16 mouse cellular contexts compared by ENCODE assay signal in the genomic region with DNA sequence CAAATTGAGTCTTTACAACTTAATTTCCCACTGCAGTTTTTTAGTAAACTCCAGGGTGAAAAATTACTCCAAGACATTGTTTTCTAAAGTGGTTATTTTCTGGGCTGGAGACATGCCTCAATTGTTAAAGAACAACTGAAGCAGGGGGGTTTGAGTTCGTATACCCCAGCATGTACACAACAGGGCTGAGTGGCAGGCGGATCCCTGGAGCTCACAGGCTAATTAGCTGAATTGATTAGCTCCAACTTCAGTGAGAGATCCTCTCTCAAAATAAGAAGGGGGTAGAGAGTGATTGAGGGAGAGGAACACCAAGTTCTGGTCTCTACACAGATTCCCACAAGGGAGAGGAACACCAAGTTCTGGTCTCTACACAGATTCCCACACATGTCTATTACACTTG.
"Had no signal": no experiment of that assay in that cellular context is flagged by ENCODE, and none has a peak within 500 bp of the region (broad histone marks: within the 10 kb centered on the region; RNA-seq: fewer than 3 reads in every experiment).

No protein-coding gene starts in this region.

- H3K36me3 ChIP-seq: limb, embryonic 10.5 days; limb, embryonic 13.5 days; liver, embryonic 12.5 days; liver, embryonic 15.5 days; lung, embryonic 15.5 days; midbrain, embryonic 13.5 days had no signal

- H3K9ac ChIP-seq: limb, embryonic 13.5 days; liver, embryonic 12.5 days; liver, embryonic 15.5 days; lung, embryonic 15.5 days; midbrain, embryonic 13.5 days had no signal

- H3K9me3 ChIP-seq: limb, embryonic 10.5 days; limb, embryonic 13.5 days; liver, embryonic 15.5 days; lung, embryonic 15.5 days; midbrain, embryonic 13.5 days had no signal

- H3K27me3 ChIP-seq: limb, embryonic 13.5 days; liver, embryonic 12.5 days; liver, embryonic 15.5 days; lung, embryonic 15.5 days; megakaryocyte, embryonic 14.5 days; midbrain, embryonic 13.5 days had no signal

- ATAC-seq: liver, embryonic 12.5 days had no signal

- H3K4me2 ChIP-seq: limb, embryonic 13.5 days; liver, embryonic 12.5 days; liver, embryonic 15.5 days; lung, embryonic 15.5 days; midbrain, embryonic 13.5 days had no signal

- H3K4me1 ChIP-seq: limb, embryonic 13.5 days; liver, embryonic 12.5 days; liver, embryonic 15.5 days; lung, embryonic 15.5 days; megakaryocyte, embryonic 14.5 days had no signal

- H3K4me3 ChIP-seq: limb, embryonic 10.5 days; limb, embryonic 13.5 days; liver, embryonic 12.5 days; liver, embryonic 15.5 days; lung, embryonic 15.5 days; megakaryocyte, embryonic 14.5 days; midbrain, embryonic 13.5 days had no signal

- DNase-seq: kidney, adult 2 months; kidney, postnatal 14 days; kidney, postnatal 4 days; liver; lung, adult 18-20 months; lung, postnatal 10 days; lung, postnatal 36 days; thymus, adult 18-20 months; thymus, postnatal 36 days had no signal

- H3K27ac ChIP-seq: limb, embryonic 10.5 days; limb, embryonic 13.5 days; liver, embryonic 12.5 days; liver, embryonic 15.5 days; lung, embryonic 15.5 days; midbrain, embryonic 13.5 days had no signal
